Mouse (Mus musculus): ENCODE data around the gene Vps53. TPM values are rescaled to one million over a fixed set of nuclear protein-coding genes. Genes with fewer than 3 reads are reported as not detected.
"Not testable (repeated sequence)": the region's sequence is repeated elsewhere in the genome, so short reads cannot be mapped to it uniquely, and the experiment has no call there.

The Vps53 gene
- polyA plus RNA-seq, 1 experiment from 2014 or later = 45.5 TPM

GRCm38 (mm10) chr11:76015814-76016213 is 163.6 kb downstream of the Vps53 start:
- Histone ChIP-seq H3K27ac (no peak overlapping the region), H3K4me3 (ENCODE audit: inconsistent target) (no peak overlapping the region), H3K79me2 (ENCODE audit: inconsistent target) (no peaks in the 10 kb centered on the region), H3K36me3 (ENCODE audit: inconsistent target) (no peaks in the 10 kb centered on the region)
- WGBS (ENCODE audit: missing documents) = 85% methylated on average over 3 of the region's 4 CpGs

- H3K4me3 ChIP-seq (ENCODE audit: inconsistent target) = no peak overlapping the region
- no peaks in the 10 kb centered on the region for H3K36me3 ChIP-seq (ENCODE audit: inconsistent target)
- WGBS (ENCODE audit: missing documents) = 88% methylated on average over 6 of the region's 6 CpGs
- no peak overlapping the region for H3K27ac ChIP-seq
- H3K79me2 ChIP-seq (ENCODE audit: inconsistent target) = no peaks in the 10 kb centered on the region
Measured at GRCm38 (mm10) chr11:76015251-76015650, 164.2 kb downstream of the Vps53 start.

DNA sequence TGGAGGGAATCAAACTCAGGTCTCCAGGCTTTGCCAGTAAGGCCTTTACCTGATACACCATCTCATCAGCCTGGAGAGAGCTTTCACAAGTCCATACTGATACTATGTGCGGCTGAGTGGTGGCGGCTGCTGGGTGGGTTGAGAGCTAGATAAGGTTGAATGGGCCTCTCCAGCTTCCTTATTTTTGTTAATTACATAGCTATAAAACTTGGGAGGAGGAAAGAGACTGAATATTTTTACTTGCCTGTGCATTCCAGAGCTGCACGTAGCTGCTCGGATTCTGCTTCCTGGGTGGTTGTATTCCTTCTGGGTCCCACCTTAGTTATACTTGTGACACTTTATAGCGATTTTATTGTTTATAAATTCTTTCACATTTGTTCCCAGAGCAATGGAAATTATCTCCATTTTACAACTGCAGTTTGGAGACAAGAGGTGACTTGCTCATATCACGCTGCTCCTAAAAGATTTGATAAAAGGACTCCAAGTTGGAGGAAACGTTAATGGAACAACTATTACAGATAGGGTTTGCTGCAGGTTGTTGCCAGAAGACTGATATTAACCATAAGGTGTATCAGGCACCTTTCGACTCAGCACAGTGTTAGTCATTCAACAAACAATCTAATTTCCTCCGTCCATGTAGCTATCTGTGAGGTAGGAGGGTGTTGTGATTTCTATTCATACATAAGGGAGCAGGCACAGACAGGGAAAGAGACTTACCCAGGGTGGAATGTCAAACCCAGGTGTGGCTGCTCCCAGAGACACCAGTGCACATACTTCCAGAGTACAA is 168.4 kb downstream of the Vps53 start:
- Histone ChIP-seq H3K36me3 (ENCODE audit: inconsistent target) (no peaks in the 10 kb centered on the region), H3K4me3 (ENCODE audit: inconsistent target) (no peak overlapping the region), H3K27ac (no peak overlapping the region), H3K79me2 (ENCODE audit: inconsistent target) (no peaks in the 10 kb centered on the region)
- WGBS (ENCODE audit: missing documents) = 93% methylated on average over 9 of the region's 9 CpGs

GRCm38 (mm10) chr11:76009101-76009500 is 170.3 kb downstream of the Vps53 start:
- H3K27ac ChIP-seq = no peak overlapping the region
- no peaks in the 10 kb centered on the region for H3K79me2 ChIP-seq (ENCODE audit: inconsistent target)
- 84% methylated on average over 6 of the region's 6 CpGs for WGBS (ENCODE audit: missing documents)
- no peak overlapping the region for H3K4me3 ChIP-seq (ENCODE audit: inconsistent target)
- H3K36me3 ChIP-seq (ENCODE audit: inconsistent target) = no peaks in the 10 kb centered on the region

DNA sequence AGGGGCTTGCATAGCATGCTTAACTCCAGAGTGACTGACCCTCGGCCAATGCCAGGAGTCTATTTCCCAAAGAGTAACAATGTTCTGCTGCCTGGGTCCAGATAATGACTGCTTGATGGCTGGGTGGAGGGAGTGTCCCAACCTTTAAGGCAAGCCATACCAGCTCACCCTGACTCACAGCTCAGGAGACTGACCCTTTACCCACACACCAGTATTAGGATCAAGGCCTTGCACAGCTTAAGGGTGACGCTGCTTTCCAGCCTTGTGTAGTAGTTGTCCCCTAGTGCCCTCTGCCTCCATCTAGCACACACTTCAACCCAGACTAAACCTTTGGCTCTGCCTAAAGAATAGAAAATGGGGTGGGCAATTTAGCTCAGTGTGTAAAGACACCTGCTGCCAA is 171.3 kb downstream of the Vps53 start:
- Histone ChIP-seq H3K27ac (no peak overlapping the region), H3K36me3 (ENCODE audit: inconsistent target) (no peaks in the 10 kb centered on the region), H3K79me2 (ENCODE audit: inconsistent target) (no peaks in the 10 kb centered on the region), H3K4me3 (ENCODE audit: inconsistent target) (no peak overlapping the region)
- 94% methylated on average over 2 of the region's 2 CpGs for WGBS (ENCODE audit: missing documents)

DNA sequence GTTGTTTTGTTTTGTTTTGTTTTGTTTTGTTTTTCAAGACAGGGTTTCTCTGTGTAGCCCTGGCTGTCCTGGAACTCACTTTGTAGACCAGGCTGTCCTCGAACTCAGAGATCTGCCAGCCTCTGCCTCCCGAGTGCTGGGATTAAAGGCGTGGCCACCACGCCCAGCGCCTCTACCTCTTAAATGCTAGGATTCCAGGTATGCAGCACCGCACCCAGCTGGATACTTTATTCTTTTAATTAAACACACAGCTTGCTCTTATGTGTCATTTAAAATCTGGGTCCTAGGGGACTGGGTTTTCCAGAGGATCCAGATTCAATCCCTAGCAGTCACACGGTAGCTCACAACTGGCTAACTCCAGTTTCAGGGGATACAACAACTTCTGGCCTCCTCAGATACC is 175.2 kb downstream of the Vps53 start:
- WGBS (ENCODE audit: missing documents) = 95% methylated on average over 7 of the region's 7 CpGs
- H3K36me3 ChIP-seq (ENCODE audit: inconsistent target); H3K4me3 ChIP-seq (ENCODE audit: inconsistent target); H3K79me2 ChIP-seq (ENCODE audit: inconsistent target); H3K27ac ChIP-seq: not testable (repeated sequence)

DNA sequence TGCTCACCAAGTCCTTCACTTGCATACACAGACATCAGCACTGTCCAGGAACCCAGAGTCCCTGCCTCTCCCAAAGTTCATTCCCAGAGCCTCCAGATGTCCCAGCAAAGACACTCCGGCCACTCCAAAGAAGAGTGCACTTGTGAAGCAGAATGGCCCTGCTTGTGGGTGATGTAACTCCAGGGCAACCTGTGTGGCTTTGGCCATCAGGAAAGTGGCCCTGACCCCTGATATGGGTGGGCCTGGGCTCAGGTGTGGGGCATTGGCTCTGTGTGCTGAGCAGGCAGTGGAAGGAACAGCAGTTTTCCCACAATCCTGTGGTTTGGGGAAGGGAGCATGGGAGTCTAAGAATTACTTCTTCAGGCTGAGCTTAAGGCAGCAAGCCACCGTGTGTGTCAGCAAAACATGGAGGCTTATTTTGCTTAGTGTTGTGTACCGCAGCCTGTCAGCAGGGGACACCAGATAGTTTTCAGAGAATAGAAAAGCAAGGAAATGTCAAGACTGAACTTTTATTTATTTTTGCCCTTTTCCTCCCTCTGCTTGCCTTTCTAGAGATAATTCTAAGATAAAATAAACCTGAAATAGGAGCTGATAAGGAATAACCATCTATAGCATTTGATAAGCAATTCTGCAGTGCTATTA is 178.1 kb downstream of the Vps53 start:
- H3K27ac ChIP-seq = no peak overlapping the region
- 54% methylated on average over 3 of the region's 3 CpGs for WGBS (ENCODE audit: missing documents)
- no peak overlapping the region for H3K4me3 ChIP-seq (ENCODE audit: inconsistent target)
- no peaks in the 10 kb centered on the region for H3K79me2 ChIP-seq (ENCODE audit: inconsistent target)
- H3K36me3 ChIP-seq (ENCODE audit: inconsistent target) = no peaks in the 10 kb centered on the region

DNA sequence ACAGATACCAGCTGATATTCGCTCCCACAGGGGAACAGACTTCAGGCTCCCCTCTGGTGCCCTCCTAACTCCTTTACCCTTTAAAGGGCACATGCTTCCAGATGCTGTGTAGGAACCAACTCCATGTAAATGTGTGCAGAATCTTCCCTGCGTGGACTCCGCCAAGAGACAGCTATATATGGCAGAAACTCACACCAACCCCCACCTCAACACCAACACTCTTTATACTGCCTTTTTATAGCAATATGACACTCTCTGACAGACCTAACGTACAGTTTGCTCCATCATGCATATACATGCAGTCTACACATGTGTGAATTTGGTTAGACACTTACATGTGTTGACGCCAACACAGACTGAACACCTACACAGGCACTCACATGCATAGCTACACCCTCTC is 178.7 kb downstream of the Vps53 start:
- H3K27ac ChIP-seq = no peak overlapping the region
- no peaks in the 10 kb centered on the region for H3K36me3 ChIP-seq (ENCODE audit: inconsistent target)
- H3K79me2 ChIP-seq (ENCODE audit: inconsistent target) = no peaks in the 10 kb centered on the region
- no peak overlapping the region for H3K4me3 ChIP-seq (ENCODE audit: inconsistent target)
- WGBS (ENCODE audit: missing documents) = 82% methylated on average over 5 of the region's 5 CpGs

DNA sequence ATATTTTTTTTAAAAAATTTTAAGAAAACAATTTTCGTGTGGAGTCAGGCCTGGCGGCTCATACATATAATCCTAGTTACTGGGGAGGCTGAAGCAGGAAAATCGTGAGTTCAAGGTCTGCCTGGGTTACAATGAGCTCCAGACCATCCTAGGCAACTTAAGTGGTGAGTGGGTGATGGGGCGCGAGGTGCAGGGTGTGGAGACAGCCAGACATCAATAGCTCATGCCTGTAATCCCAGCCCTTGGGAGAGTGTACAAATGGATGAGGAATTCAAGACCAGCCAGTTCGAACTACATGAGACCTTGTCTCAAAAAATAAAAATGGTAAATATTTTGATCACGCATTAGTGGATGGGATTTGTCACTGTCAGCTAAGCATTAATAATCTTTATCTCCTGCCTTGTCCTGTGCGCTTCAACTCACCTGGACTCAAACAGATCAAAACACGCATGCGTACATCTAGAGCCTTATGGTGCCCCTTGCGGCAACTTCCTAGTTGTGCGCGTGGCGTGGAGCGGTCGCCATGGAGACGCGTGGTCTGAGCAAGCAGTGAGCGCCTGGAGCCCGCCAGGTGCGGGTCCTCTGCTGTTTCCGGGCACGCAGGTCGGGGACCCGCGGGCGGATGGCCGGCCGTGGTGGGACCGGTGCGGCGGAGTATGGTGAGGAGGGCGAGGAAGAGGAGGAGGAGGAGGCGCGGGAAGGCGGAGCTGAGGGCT is 179.8 kb downstream of the Vps53 start, which contains the start of gene 1700016K19Rik:
1700016K19Rik (plus strand) TSS at position 473 of the 716 bp plus-strand sequence.
- H3K27ac ChIP-seq = no peak within 1 kb of the TSS
- 12% methylated on average over 36 of the region's 36 CpGs for WGBS (ENCODE audit: missing documents)
- no peak within 1 kb of the TSS for H3K4me3 ChIP-seq (ENCODE audit: inconsistent target)
- H3K79me2 ChIP-seq (ENCODE audit: inconsistent target) = no peaks in the 10 kb centered on the region
- no peaks in the 10 kb centered on the region for H3K36me3 ChIP-seq (ENCODE audit: inconsistent target)

Other genes starting within 250 kb of the Vps53 start
- gene Rph3al, start 241.2 kb downstream of the Vps53 start, polyA plus RNA-seq (2018) = not detected in 3 replicates
- gene 1700016K19Rik, start 179.7 kb downstream of the Vps53 start, polyA plus RNA-seq (2018) = not detected in 3 replicates
- 0.15 to 0.23 TPM in 2 of 3 replicates, not detected in the other for gene Rflnb, start 151.9 kb downstream of the Vps53 start, polyA plus RNA-seq (2018)
- 1.5 to 6.1 TPM (median 2.5 TPM) in 3 replicates for gene Fam57a, start within 50 bp of the Vps53 start, polyA plus RNA-seq (2018)
- not detected in 3 replicates for gene Dbil5, start 38.0 kb upstream of the Vps53 start, polyA plus RNA-seq (2018)
- gene Gemin4, start 38.0 kb upstream of the Vps53 start, polyA plus RNA-seq (2018) = 3.1 to 12.0 TPM (median 3.1 TPM) in 3 replicates
- 3.0 to 9.3 TPM (median 4.1 TPM) in 3 replicates for gene Mrm3, start 64.1 kb upstream of the Vps53 start, polyA plus RNA-seq (2018)
- gene Glod4, start 64.1 kb upstream of the Vps53 start, polyA plus RNA-seq (2018) = 50.3 to 72.9 TPM (median 66.8 TPM) in 3 replicates
- gene Nxn, start 219.5 kb upstream of the Vps53 start, polyA plus RNA-seq (2018) = 0.32 to 1.3 TPM (median 0.37 TPM) in 3 replicates
- gene Timm22, start 227.3 kb upstream of the Vps53 start, polyA plus RNA-seq (2018) = 19.2 to 30.1 TPM (median 23.7 TPM) in 3 replicates